Mouse (Mus musculus): ENCODE results near the gene Map4k2. TPM values are rescaled to one million over a fixed set of nuclear protein-coding genes. Genes with fewer than 3 reads are reported as not detected.
A peak's percentile ranks its signal among the peaks of the same experiment; 100 is the strongest.

Gene Map4k2
- 12.5 and 15.0 TPM in 2 replicates for polyA plus RNA-seq (2016; fragmentation: Nextera tagmentation; extraction: Ambion mirVana)

DNA sequence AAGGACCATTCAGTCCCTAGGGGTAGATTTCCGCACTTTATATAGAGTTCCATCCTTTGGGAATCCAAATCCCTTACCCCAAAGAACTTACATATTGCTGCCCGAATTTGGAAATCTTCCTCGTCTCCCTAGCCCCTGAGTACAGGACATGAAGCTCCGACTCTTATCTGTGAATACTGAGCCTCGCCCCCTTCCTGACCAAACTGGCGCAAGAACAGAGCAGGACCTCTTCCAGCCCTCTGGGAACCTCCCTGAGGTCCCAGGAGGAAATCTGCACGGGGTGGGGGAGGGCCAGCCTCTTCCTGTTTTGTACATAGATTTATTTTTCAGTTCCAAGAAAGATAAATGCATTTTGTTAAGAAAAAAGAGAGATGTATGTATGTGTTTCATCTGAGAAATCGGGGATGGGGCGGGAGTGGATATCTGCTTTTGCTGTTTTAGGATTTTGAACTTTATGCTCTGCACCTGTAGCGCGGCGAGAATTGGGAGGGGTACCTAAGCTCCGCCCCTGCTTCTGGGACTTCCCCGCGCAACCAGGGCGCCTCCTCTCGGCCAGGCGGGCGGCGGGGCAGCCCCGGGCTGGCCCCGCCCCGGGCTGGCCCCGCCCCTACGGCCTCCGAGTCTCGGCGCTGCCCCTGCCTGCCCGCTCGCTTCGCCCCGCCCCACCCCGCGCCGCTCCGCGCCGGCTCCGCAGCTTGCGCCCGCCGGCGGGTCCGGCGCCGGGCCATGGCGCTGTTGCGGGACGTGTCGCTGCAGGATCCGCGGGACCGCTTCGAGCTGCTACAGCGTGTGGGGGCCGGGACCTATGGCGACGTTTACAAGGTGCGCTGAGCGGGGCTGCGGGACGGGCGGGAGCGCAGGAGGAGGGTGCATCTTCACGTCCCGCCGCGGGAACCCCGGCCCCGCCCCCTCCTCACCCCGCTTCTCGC lies at the start of gene Map4k2:
Gene Map4k2 (plus strand): TSS at position 612 of the 929 bp plus-strand sequence.
- Histone ChIP-seq H3K36me3 (peaks cover 67% of the 10 kb centered on the region), H3K4me3 (peak within 1 kb of the TSS; percentile 84), H3K27me3 (ENCODE audit: insufficient read depth, poor library complexity, severe bottlenecking) (0 out of 2 replicates have a peak, but pooled peaks cover 7% of the 10 kb centered on the region), H3K27ac (peak within 1 kb of the TSS; percentile 91), H3K4me1 (peaks cover 61% of the 10 kb centered on the region), H3K9me3 (no peaks in the 10 kb centered on the region)
- 5% methylated on average over 70 of the region's 72 CpGs for WGBS
- peak; percentile 89 for DNase-seq (ENCODE audit: low spot score)

DNA sequence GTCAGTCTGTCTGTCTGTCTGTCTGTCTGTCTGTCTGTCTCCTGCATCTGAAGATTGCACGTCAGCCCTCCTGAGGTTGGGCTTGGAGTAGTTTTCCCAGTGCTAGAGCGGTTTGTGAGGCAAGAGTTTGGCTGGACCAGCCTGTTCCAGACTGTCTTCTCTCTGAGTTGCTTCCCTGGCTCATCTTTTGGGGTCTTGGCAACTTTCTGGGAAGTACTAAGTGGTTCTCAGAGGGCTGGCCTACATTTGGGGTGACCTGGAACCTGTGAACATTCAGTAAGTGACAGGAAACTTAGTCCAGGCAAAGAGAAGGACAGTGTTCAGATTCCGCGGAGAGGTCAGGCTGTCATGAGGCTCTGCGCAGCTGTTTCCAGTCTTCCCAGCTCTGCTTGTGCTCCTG lies 48.7 kb upstream of the Map4k2 start:
- no peak for DNase-seq (ENCODE audit: low spot score)
- no peaks in the 10 kb centered on the region for H3K27me3 ChIP-seq (ENCODE audit: insufficient read depth, poor library complexity, severe bottlenecking)
- H3K4me1 ChIP-seq, result peaks cover 45% of the 10 kb centered on the region
- H3K27ac ChIP-seq, result peak overlapping the region; percentile 83; the same call in 1 of the 2 replicates
- no peaks in the 10 kb centered on the region for H3K9me3 ChIP-seq
- no peak overlapping the region for H3K4me3 ChIP-seq
- 86% methylated on average over 5 of the region's 5 CpGs for WGBS
- H3K36me3 ChIP-seq, result peaks cover 81% of the 10 kb centered on the region

DNA sequence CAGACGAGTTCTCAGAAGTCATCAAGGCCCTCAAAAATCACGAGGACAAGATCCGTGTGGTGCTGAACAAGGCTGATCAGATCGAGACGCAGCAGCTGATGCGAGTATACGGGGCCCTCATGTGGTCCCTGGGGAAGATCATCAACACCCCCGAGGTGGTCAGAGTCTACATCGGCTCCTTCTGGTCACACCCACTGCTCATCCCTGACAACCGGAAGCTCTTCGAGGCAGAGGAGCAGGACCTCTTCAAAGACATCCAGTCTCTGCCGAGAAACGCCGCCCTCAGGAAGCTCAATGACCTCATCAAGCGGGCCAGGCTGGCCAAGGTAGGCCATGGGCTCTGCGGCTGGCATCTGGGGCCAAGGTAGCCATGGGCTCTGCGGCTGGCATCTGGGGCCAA lies 46.6 kb upstream of the Map4k2 start:
- Histone ChIP-seq H3K4me1 (peaks cover 30% of the 10 kb centered on the region), H3K4me3 (no peak overlapping the region), H3K36me3 (peaks cover 91% of the 10 kb centered on the region), H3K9me3 (no peaks in the 10 kb centered on the region), H3K27ac (no peak overlapping the region), H3K27me3 (ENCODE audit: insufficient read depth, poor library complexity, severe bottlenecking) (no peaks in the 10 kb centered on the region)
- DNase-seq (ENCODE audit: low spot score), result no peak
- 91% methylated on average over 17 of the region's 17 CpGs for WGBS

DNA sequence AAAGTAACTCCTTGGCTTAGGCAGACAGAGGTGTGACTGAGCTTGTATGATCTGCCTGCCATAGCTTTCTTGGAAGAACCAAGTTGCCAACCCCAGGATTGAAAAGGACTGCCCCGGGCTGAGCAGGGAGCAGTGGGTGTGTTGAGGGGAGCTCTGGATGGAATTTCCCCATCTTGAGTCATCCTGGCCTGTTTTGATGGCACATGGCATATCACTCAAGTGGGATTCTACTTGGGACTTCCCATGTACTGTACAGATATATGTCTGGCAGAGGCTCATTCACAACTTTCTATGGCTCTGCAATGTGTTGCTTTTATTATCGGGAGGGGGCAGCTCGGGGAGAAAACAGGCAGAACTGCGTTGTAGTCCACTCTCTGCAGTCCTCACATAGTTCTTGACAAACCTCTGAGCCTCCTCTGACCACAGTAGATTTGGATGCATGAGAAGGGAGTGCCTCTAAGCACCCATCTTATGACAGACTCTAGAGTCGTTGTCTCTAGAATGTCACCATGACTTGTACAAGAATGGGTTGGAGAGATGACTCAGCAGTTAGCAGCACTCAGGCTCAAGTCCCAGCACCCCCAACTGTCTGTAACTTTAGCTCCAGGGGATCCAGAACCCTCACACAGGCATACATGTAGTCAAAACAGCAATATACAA lies 44.3 kb upstream of the Map4k2 start:
- H3K27me3 ChIP-seq (ENCODE audit: insufficient read depth, poor library complexity, severe bottlenecking), result no peaks in the 10 kb centered on the region
- no peak overlapping the region for H3K4me3 ChIP-seq
- H3K9me3 ChIP-seq, result no peaks in the 10 kb centered on the region
- peaks cover 94% of the 10 kb centered on the region for H3K36me3 ChIP-seq
- no peak for DNase-seq (ENCODE audit: low spot score)
- 82% methylated on average over 5 of the region's 5 CpGs for WGBS
- H3K27ac ChIP-seq, result peak overlapping the region; percentile 47
- peaks cover 28% of the 10 kb centered on the region for H3K4me1 ChIP-seq

DNA sequence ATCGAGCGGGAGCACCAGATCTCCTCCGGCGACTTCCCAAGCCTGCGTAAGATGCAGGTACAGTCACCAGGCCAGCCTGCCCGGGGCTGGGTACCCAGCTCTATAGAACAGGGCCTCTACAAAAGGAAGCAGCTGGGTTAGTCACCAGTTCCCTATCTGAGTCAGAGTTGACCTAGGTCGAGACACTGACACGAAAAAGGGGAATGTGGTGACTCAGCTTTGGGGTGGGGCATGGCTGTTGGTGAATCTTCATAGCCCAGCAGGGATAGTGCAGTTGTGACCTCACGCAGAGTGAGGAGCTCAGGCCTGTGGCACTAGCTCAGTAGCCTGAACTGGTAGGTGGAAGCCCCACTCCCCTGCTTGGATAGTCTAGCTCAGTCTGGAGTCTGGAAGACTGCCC lies 43.3 kb upstream of the Map4k2 start:
- H3K4me1 ChIP-seq, result peaks cover 18% of the 10 kb centered on the region
- peak overlapping the region; percentile 47 for H3K27ac ChIP-seq
- H3K9me3 ChIP-seq, result no peaks in the 10 kb centered on the region
- DNase-seq (ENCODE audit: low spot score), result no peak
- H3K36me3 ChIP-seq, result peaks cover 86% of the 10 kb centered on the region
- H3K4me3 ChIP-seq, result no peak overlapping the region
- 81% methylated on average over 9 of the region's 9 CpGs for WGBS
- H3K27me3 ChIP-seq (ENCODE audit: insufficient read depth, poor library complexity, severe bottlenecking), result no peaks in the 10 kb centered on the region

DNA sequence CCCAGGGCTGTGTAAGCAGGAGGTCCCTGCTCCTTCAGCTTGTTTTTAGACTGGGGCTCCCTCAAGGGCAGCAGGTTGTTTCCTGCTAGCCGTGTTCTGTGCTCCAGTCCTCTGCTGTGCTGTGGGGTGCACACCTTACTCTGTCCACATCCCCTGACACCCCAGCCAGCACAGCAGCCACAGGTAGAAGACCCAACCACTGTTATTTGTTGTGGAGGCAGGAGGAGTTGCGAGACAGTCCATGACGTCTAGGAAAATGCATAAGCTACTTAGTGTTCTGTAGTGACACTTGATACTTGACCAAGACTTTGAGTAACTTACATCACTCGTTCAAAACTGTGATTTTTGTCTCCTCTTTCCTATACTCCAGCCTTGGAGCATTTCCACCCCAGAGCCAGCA lies 41.9 kb upstream of the Map4k2 start:
- no peak overlapping the region for H3K27ac ChIP-seq
- H3K4me3 ChIP-seq, result no peak overlapping the region
- 80% methylated on average over 4 of the region's 4 CpGs for WGBS
- no peaks in the 10 kb centered on the region for H3K9me3 ChIP-seq
- no peaks in the 10 kb centered on the region for H3K27me3 ChIP-seq (ENCODE audit: insufficient read depth, poor library complexity, severe bottlenecking)
- no peak for DNase-seq (ENCODE audit: low spot score)
- peaks cover 75% of the 10 kb centered on the region for H3K36me3 ChIP-seq
- H3K4me1 ChIP-seq, result peaks cover 28% of the 10 kb centered on the region

DNA sequence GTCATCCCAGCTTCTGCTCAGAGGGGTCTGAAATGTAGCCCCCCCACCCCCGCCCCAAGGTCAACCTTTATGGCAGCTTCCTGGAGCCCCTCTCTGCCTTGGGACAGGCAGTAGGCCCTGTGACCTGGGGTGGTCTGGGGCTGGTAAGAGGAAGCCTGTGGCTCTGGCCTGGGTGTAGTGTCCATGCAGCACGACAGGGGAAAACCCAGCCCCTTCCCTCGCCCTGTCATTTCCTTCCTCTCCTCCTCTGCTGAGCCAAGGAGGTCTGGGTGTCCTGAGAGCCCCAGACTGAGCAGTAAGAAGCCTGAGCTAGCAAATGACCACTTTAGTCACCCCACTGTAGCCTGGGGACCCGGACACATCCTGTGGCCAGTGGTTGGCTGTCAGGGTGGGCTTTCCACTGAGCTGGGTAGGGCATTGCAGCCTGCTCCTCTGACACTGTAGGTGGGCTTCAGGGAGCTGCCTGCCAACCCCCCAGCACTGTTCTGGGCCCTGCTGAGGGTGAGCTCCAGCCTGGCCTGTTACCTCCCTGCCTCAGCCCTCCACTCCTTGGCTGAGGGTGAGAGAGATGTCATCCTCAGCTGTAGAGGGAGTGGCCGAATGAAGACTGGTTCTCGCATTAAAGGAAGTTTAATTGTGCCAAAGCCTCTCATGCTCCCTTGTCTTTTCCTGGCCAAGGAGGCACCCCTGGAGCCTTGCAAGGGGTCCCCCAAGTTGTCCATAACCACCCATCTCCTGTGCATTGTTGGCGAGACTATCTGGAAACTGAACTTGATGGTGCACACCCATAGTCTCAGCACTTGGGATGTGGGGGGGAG lies 41.3 kb upstream of the Map4k2 start:
- DNase-seq (ENCODE audit: low spot score), result no peak
- Histone ChIP-seq H3K36me3 (peaks cover 68% of the 10 kb centered on the region), H3K4me1 (peaks cover 35% of the 10 kb centered on the region), H3K4me3 (no peak overlapping the region), H3K27me3 (ENCODE audit: insufficient read depth, poor library complexity, severe bottlenecking) (no peaks in the 10 kb centered on the region), H3K9me3 (no peaks in the 10 kb centered on the region), H3K27ac (peak overlapping the region; percentile 70)
- WGBS, result 70% methylated on average over 7 of the region's 7 CpGs

DNA sequence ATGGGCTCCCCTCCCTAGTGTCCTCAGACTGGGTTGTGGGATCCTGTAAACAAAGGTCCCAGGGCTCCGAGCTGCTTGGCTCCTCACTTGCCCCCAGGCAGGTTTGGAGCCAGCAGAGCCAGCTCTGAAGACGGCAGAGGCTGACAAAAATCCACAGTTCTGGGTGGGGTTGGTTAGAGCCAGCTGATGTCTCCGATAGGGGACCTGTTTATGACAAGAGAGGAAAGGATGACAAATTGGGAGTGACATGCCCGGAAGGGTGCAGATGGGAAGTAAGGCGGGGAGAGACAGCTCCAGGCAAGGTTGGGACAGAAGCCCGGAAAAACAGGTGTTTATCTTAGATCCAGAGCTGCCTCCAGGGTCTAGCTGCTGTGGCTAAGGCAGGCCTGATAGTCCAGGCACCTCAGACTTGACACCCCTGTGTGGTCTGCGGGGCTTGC lies 40.5 kb upstream of the Map4k2 start:
- Histone ChIP-seq H3K4me3 (no peak overlapping the region), H3K27ac (peak overlapping the region; percentile 70), H3K36me3 (peaks cover 61% of the 10 kb centered on the region), H3K4me1 (peaks cover 37% of the 10 kb centered on the region), H3K9me3 (no peaks in the 10 kb centered on the region), H3K27me3 (ENCODE audit: insufficient read depth, poor library complexity, severe bottlenecking) (no peaks in the 10 kb centered on the region)
- WGBS, result 56% methylated on average over 7 of the region's 7 CpGs
- DNase-seq (ENCODE audit: low spot score), result no peak

DNA sequence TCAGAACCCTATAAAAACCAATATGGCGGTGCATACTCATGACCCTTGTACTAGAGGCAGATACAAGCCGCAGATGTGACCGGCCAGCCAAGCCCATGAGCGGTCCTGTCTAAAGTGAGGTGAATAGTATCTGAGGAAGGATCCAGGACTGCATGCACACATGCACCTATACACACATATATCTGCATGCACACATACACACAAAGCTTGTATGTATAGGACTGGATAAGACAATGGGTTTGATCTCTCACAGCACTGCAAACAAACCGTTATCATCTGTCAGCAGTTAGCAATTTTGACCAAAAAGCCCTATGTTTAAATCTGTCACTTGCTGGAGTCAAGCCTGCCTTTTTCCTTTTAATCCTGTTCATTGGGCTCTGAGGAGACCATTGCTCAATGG lies 38.8 kb upstream of the Map4k2 start:
- no peaks in the 10 kb centered on the region for H3K27me3 ChIP-seq (ENCODE audit: insufficient read depth, poor library complexity, severe bottlenecking)
- peak overlapping the region; percentile 62; the same call in 1 of the 2 replicates for H3K27ac ChIP-seq
- no peak for DNase-seq (ENCODE audit: low spot score)
- no peaks in the 10 kb centered on the region for H3K9me3 ChIP-seq
- H3K4me1 ChIP-seq, result peaks cover 52% of the 10 kb centered on the region
- H3K36me3 ChIP-seq, result peaks cover 44% of the 10 kb centered on the region
- H3K4me3 ChIP-seq, result no peak overlapping the region
- 93% methylated on average over 5 of the region's 5 CpGs for WGBS

DNA sequence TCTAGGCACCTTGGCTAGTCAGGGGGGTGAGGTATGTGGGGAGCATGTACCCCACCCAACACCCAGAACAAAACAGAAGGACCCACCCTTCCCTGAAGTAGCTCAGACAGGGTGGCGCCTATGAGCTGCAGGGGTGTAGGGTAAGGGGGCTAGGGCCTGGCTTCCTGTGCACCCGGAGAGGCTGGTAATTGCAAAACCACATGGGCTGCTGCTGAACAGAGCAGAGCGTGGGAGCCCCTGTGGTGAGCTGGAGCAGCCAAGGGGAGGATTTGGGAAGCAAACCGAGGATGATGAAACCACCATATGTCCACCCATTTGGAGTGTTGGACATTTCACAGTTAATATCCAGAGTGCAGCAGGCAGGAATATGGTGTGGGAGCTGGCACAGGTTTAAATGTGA lies 38.4 kb upstream of the Map4k2 start:
- H3K4me3 ChIP-seq, result no peak overlapping the region
- 33% methylated on average over 4 of the region's 4 CpGs for WGBS
- H3K4me1 ChIP-seq, result peaks cover 56% of the 10 kb centered on the region
- no peak for DNase-seq (ENCODE audit: low spot score)
- H3K36me3 ChIP-seq, result peaks cover 40% of the 10 kb centered on the region
- H3K27ac ChIP-seq, result peak overlapping the region; percentile 62; the same call in 1 of the 2 replicates
- no peaks in the 10 kb centered on the region for H3K9me3 ChIP-seq
- H3K27me3 ChIP-seq (ENCODE audit: insufficient read depth, poor library complexity, severe bottlenecking), result peaks cover 2% of the 10 kb centered on the region; the same call in 1 of the 2 replicates

DNA sequence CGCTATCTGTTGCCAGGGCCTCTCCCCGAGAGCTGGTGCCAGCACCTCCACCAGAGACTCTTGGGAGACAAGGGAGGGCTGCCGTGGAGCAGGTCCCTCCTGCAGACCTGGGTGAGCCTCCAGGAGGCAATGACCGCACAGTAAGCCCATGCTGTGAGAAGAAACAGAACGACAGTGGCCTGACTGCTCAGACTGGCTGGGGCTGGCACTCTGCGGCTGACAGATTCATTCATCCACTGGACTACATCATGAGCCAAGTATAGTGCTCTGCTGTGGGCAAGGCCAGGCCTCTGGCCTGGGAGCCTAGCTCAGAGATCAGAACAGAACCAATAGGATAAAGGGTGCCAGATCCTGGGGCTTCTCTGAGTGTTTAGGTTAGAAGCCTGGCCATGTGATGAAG lies 37.1 kb upstream of the Map4k2 start:
- WGBS, result 55% methylated on average over 6 of the region's 6 CpGs
- Histone ChIP-seq H3K27ac (peak overlapping the region; percentile 62), H3K4me1 (peaks cover 65% of the 10 kb centered on the region), H3K36me3 (peaks cover 27% of the 10 kb centered on the region), H3K9me3 (no peaks in the 10 kb centered on the region), H3K4me3 (no peak overlapping the region), H3K27me3 (ENCODE audit: insufficient read depth, poor library complexity, severe bottlenecking) (peaks cover 9% of the 10 kb centered on the region; the same call in 1 of the 2 replicates)
- DNase-seq (ENCODE audit: low spot score), result no peak

DNA sequence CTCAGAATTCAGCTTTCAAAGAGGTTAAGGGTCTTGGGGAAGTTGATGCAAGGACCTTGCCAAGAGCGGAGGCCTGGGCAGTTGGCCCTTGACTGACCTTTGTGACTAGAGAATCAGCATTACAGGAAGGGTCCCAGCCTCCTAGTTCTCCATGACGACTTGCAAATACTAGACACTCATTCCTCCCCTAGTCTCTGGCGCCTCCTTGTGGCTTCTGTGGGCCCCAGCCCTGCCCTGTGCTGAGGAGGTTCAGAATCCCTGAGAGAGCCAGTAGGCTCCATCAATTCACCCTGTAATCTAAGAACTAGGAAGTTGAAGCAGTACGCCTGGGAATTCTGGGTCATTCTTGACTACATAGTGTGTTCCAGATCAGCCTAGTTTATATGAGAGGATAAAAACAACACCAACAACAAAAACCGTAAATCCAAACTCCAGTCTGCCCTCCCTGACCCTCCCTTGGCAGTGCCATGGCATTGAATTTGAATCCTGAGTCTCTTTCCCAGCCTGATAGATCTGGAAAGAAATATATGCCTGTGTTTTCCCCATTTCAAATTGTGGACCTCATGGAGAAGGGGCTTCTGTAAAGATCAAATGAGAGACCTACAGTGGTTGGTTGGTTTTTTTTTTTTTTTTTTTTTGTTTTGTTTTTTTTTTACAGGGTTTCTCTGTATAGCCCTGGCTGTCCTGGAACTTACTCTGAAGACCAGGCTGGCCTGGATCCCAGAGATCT lies 36.0 kb upstream of the Map4k2 start:
- Histone ChIP-seq H3K4me1 (peaks cover 61% of the 10 kb centered on the region), H3K27ac (peak overlapping the region; percentile 62), H3K4me3 (no peak overlapping the region), H3K9me3 (no peaks in the 10 kb centered on the region), H3K27me3 (ENCODE audit: insufficient read depth, poor library complexity, severe bottlenecking) (peaks cover 9% of the 10 kb centered on the region; the same call in 1 of the 2 replicates), H3K36me3 (peaks cover 16% of the 10 kb centered on the region)
- peak; percentile 96 for DNase-seq (ENCODE audit: low spot score)
- WGBS, result 21% methylated on average over 5 of the region's 5 CpGs
